Mouse (Mus musculus) gastrocnemius, postnatal 4 days (tissue): ENCODE results near the gene Lypd8. TPM values are rescaled to one million over a fixed set of nuclear protein-coding genes. Genes with fewer than 3 reads are reported as not detected.
"Not testable (repeated sequence)": the region's sequence is repeated elsewhere in the genome, so short reads cannot be mapped to it uniquely, and the experiment has no call there.

Experiments
- DNase-seq, 2 experiments: peaks; one replicate each; pipeline ENCODE4 v3.0.0; 2021 to 2022; ENCODE audit warnings: low spot score in 2 of 2, mixed read lengths in 2 of 2
- long read RNA-seq, 2 experiments: library from polyadenylated mRNA; stranded (forward); transcript quantifications; one replicate each; pipeline ENCODE4 v2.0.0; 2021
- total RNA-seq, 2 experiments: library from RNA; stranded (reverse); gene quantifications; 2 replicates each; pipeline ENCODE4 v1.2.3; 2021

The Lypd8 gene
- total RNA-seq = not detected
- long read RNA-seq, experiment 1 = 0 reads
- long read RNA-seq, experiment 2 = 0 reads

GRCm38 (mm10) chr11:58378763-58379278 lies at the start of gene Lypd8:
Gene Lypd8 (plus strand): TSS chr11:58379043.
- no peak for DNase-seq

GRCm38 (mm10) chr11:58329906-58330275 lies 49.0 kb upstream of the Lypd8 start:
- DNase-seq = no peak

- peak; percentile 75 to 89 for DNase-seq
Measured at GRCm38 (mm10) chr11:58330276-58331148, 48.3 kb upstream of the Lypd8 start, which contains the start of the genes Zfp672 and Sh3bp5l. Gene Zfp672 (minus strand): TSS chr11:58330339. Gene Sh3bp5l (plus strand): TSS chr11:58330724.

GRCm38 (mm10) chr11:58331149-58331495 lies 47.7 kb upstream of the Lypd8 start:
- no peak for DNase-seq

DNA sequence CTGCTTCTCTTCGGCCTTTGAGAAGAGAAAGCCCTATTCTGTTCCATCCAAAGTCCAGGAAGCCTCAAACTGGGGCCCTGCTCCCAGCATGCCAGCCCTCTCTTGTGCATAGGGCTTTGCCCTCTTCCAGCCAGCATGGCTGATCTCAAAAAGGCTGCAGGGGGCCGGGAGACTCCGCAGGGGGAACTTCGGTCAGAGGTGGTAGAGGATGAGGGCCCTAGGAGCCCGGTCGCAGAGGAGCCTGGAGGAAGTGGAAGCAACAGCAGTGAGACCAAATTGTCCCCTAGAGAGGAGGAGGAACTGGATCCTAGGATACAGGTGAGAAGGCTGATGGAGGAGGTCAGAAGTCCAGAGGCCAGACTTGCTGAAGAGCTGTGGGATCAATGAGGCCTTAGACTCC lies 47.3 kb upstream of the Lypd8 start:
- no peak for DNase-seq

DNA sequence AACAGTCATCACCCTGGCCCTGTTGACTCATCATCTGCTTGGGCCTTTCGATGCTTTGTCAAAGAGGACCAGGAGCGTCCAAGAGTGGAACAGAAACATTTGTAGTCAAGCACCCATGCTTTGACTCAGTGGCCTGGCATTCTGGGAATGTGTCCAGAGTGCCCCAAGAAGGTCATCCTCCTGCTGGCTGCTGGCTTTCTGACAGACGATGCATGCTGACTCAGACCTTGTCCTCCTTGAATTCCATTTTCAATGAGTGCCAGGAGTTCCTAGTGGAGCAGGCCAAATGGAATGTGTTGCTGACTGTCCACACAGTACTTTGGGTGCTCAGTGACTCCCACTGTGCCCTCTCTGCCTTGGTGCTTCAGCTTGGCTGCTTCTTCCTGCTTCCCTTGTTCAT lies 44.1 kb upstream of the Lypd8 start:
- no peak for DNase-seq

- DNase-seq = no peak
Measured at GRCm38 (mm10) chr11:58346745-58347144, 32.1 kb upstream of the Lypd8 start.

DNA sequence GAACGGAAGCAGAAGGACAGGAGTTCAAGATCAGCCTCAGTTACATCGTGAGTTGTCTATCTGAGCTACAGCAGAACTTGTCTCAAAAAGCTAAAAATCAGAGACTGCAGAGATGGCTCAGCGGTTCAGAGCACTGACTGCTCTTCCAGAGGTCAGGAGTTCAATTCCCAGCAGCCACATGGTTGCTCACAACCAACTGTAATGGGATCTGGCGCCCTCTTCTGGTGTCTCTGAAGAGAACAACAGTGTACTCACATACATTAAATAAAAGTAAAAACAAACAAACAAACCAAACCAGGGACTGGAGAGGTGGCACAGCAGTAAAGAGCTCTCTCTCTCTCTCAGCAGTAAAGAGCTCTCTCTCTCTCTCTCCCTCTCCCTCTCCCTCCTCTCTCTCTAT lies 28.2 kb upstream of the Lypd8 start:
- DNase-seq = no peak

DNA sequence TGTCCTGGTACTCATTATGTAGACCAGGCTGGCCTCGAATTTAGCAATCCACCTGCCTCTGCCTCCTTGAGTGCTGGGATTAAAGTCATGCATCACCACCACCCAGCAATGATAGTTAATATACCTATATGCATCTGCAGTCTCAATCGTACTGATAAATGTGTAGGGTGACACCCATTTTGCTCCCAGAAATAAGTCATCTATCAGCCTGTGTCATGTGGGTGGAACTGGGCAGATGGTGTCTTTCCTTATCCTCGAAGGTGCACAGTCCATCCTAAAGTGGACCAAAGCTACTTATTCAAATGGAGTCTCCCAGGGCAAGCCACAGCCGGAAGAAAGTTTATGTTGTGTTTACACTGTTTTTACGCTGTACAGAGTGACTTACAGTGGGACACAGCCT lies 27.7 kb upstream of the Lypd8 start:
- DNase-seq = no peak

DNA sequence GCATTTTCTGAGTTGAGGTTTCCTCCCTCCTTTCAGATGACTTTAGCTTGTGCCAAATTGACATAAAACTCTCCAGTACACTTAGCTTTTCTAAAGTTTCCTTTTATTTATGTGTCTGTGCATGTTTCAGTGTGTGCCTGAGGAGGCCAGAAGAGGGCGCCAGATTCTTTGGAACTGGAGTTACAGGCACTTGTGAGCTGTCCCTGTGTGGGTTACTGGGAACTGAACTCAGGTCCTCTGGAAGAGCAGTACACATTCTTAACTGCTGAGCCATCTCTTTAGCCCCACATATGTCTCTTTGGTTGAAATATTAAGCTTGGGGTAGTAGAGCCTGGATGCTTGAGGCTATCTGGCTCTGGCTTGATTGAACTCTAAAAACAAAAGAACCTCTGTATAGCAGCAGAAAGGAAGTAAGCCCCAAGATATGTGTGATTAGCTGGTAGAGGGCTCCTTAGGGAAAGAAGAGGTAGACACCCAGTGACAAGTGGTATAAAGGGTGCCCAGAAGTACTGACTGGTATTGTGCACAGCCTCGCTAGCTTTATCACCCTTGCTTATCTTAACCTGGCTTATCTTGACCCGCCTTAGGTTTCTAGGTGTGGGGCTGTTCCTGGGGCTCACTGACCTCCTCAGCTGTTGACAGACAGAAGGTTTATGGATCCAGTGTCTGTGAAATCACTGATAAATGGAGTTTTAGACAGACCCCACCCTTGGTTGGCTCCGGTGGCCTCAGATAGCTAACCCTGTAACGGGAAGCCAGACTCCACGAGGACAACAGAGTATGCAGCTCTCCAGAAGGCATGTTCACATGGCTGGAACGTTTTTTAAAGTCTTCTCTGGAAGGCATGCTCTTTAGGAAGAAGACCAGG lies 25.9 kb upstream of the Lypd8 start:
- no peak for DNase-seq

- no peak for DNase-seq
Measured at GRCm38 (mm10) chr11:58353709-58354108, 25.1 kb upstream of the Lypd8 start.

DNA sequence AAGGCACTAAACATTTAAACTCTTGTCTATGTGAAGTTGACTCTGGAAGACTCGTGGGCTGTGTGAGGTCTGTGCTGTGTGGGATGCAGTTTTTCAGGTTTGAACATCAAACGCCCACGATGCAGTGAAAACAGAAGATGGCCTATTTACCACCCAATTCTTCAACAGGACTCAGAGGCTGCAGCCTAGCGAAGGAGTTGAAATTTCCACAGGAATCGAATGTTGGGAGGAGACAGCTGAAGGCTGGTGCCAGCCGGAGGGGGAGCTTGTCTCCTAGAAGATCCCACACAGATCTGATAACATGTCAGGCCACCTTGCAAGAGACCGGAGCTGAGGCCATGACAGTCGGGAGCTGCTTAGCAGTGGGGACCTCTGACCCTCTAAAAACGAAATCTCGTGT lies 24.4 kb upstream of the Lypd8 start:
- no peak for DNase-seq

- DNase-seq = no peak
Measured at GRCm38 (mm10) chr11:58354927-58355326, 23.9 kb upstream of the Lypd8 start.

- no peak for DNase-seq
Measured at GRCm38 (mm10) chr11:58357042-58357441, 21.8 kb upstream of the Lypd8 start.

DNA sequence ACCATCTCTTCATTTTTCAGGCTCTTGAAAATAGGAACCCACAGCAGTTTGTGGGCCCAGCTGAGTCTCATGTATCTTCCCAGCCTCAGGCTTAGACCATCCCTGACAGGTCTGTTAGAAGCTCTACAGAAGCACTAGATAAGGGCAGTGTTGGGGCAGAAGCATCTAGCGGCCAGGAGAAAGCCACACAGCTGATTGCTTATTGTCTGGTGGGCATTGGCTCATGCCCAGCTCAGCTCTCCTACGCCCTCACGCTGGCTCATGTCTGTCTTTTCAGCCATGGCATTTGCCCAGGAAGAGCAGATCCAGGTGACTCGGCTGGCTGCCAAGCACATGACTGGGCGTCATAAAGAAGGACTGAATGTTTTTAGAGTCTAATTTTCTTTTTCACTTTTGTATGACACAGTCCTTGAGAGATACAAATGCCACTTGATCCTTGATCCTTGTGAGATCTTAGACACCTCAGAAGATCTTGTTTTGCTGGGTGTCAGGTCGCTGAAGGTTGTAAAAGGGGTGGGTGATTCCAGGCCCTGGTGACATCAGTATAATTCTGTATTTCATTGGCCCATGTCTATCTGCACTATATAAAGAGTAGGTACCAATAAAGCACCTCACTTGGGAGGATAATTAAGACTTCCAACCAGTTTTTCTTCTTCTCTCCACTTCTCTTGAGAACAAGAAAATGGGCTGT lies 20.9 kb upstream of the Lypd8 start:
- no peak for DNase-seq

GRCm38 (mm10) chr11:58362562-58362961 lies 16.3 kb upstream of the Lypd8 start:
- DNase-seq = not testable (repeated sequence)

DNA sequence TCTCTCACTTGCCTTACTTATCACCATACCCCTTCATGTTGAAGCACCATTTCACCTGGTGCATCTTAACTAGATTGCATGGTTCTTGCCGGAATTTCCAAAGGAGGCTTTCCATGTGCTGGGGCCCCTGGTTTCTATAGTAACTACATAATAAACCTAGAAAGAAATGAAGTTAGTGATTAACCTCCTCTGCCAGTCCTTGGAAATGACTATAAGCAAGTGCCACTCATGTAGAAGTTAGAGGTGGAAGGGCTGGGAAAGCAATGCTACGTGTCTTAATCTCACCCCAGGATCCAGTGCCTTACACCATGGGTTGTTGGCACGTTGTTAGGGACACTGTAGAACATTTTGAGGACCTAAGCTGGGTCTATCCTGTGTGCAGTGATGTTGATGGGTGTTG lies 14.4 kb upstream of the Lypd8 start:
- no peak for DNase-seq

GRCm38 (mm10) chr11:58366191-58366590 lies 12.7 kb upstream of the Lypd8 start:
- DNase-seq = not testable (repeated sequence)

DNA sequence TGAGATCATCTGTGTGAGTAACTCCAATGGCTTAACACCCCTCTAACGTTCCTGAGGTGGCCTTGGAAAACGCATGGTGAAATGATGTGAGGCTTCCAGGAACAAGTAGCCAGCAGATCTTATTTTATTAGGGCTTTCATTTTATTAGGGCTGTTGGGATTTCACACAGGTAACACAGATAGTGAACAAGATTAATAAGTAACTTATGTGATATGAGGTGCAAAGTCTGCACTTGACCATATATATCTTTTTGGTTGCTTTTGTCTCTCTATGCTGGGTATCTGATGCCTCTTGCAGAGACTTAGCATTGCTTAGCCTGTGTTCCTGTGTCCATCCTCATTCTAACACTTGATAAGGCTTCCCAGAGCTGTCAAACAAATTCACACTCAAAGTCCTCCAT lies 1.6 kb upstream of the Lypd8 start:
- DNase-seq = no peak

DNA sequence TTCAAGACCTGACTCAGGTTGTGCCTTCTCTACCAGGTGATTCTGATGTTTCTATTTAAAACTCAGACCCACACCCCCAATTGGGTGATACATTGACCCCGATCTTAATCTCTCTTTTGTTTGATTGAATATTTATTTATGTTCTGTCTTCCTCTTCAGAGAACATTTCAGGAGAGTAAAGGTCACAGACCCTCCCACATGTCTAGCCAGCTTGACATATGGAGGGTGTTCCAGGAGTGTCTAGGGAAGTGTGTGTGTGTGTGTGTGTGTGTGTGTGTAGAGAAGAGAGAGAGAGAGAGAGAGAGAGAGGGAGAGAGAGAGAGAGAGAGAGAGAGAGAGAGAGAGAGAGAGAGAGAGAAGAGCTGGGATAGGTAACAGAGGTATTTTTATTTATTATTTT lies 1.2 kb upstream of the Lypd8 start:
- DNase-seq = no peak

DNA sequence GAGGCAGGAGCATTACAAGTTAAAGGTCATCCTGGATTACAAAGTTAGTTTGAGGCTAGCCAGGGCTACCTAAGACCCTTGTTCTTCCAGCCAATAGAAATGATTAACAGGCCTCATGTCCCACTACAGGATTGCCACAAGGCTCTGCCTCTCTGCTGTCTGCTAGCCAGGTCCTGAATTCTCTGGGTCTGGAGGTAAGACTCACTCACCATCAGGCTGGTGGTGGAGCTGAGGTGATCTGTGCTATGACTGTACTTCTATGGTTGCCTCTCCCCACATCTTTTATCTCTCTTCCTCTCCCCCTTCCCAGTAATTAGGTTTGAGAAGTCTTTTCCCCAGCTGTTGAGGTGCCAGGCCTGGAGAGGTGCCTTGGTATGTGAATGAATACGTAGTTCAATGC lies 673 bp downstream of the Lypd8 start:
- DNase-seq = no peak
